Mouse (Mus musculus) thymus, postnatal 14 days (tissue): ENCODE measurements around the gene Pcdh9.

Experiments used
- DNase-seq: peaks from one replicate; pipeline ENCODE4 v3.0.0; 2021

Pcdh9 gene

GRCm38 (mm10) chr14:93354150-93354549, 536.3 kb downstream of the Pcdh9 start:
- DNase-seq = no peak

GRCm38 (mm10) chr14:93350906-93351305, 539.6 kb downstream of the Pcdh9 start:
- DNase-seq = no peak

- no peak for DNase-seq
Measured at GRCm38 (mm10) chr14:93349166-93349565, 541.3 kb downstream of the Pcdh9 start.

GRCm38 (mm10) chr14:93347031-93347430, 543.4 kb downstream of the Pcdh9 start:
- DNase-seq = no peak

GRCm38 (mm10) chr14:93342781-93343180, 547.7 kb downstream of the Pcdh9 start:
- no peak for DNase-seq

- no peak for DNase-seq
Measured at GRCm38 (mm10) chr14:93341390-93341789, 549.1 kb downstream of the Pcdh9 start.

GRCm38 (mm10) chr14:93329247-93329646, 561.2 kb downstream of the Pcdh9 start:
- no peak for DNase-seq

- no peak for DNase-seq
Measured at GRCm38 (mm10) chr14:93317393-93317792, 573.1 kb downstream of the Pcdh9 start.

GRCm38 (mm10) chr14:93288361-93288760, 602.1 kb downstream of the Pcdh9 start:
- DNase-seq = no peak

- DNase-seq = no peak
Measured at GRCm38 (mm10) chr14:93287642-93288041, 602.8 kb downstream of the Pcdh9 start.

GRCm38 (mm10) chr14:93285136-93285535, 605.3 kb downstream of the Pcdh9 start:
- no peak for DNase-seq

GRCm38 (mm10) chr14:93284009-93284408, 606.5 kb downstream of the Pcdh9 start:
- DNase-seq = no peak

GRCm38 (mm10) chr14:93275661-93276060, 614.8 kb downstream of the Pcdh9 start:
- no peak for DNase-seq

- DNase-seq = no peak
Measured at GRCm38 (mm10) chr14:93274767-93275166, 615.7 kb downstream of the Pcdh9 start.

GRCm38 (mm10) chr14:93253411-93253810, 637.1 kb downstream of the Pcdh9 start:
- DNase-seq = no peak

- no peak for DNase-seq
Measured at GRCm38 (mm10) chr14:93240263-93240662, 650.2 kb downstream of the Pcdh9 start.

- no peak for DNase-seq
Measured at GRCm38 (mm10) chr14:93234333-93234732, 656.1 kb downstream of the Pcdh9 start.

GRCm38 (mm10) chr14:93233599-93233998, 656.9 kb downstream of the Pcdh9 start:
- no peak for DNase-seq

GRCm38 (mm10) chr14:93214846-93215245, 675.6 kb downstream of the Pcdh9 start:
- peak; percentile 64 for DNase-seq

GRCm38 (mm10) chr14:93199791-93200190, 690.7 kb downstream of the Pcdh9 start:
- no peak for DNase-seq

GRCm38 (mm10) chr14:93182606-93183491, 707.6 kb downstream of the Pcdh9 start:
- DNase-seq = no peak

- no peak for DNase-seq
Measured at GRCm38 (mm10) chr14:93169201-93169600, 721.3 kb downstream of the Pcdh9 start.

- no peak for DNase-seq
Measured at GRCm38 (mm10) chr14:93168367-93168766, 722.1 kb downstream of the Pcdh9 start.

GRCm38 (mm10) chr14:93143414-93143813, 747.1 kb downstream of the Pcdh9 start:
- DNase-seq = no peak

- DNase-seq = no peak
Measured at GRCm38 (mm10) chr14:93142076-93142475, 748.4 kb downstream of the Pcdh9 start.
